Mouse (Mus musculus) neural tube, embryonic 14.5 days (tissue): ENCODE measurements around the gene Tssk6. TPM values are rescaled to one million over a fixed set of nuclear protein-coding genes. Genes with fewer than 3 reads are reported as not detected.

Source experiments
- ATAC-seq: fragments of 200-750 bp; cut with Nextera tagmentation; 2 replicates; pipeline ENCODE4 v1.8.0; 2017; ENCODE audit warnings: low read depth, mild to moderate bottlenecking, moderate TSS enrichment, moderate library complexity
- H3K27ac ChIP-seq: fragments of 300-500 bp; sonication (generic); 2 replicates; pipeline ENCODE4 v1.5.1; 2014; ENCODE audit warnings: low read depth, mild to moderate bottlenecking, control low read depth, low read length, moderate library complexity, mixed read lengths
- H3K27me3 ChIP-seq: fragments of 300-500 bp; sonication (generic); 2 replicates; pipeline ENCODE4 v1.6.1; 2014; ENCODE audit warnings: low read length; ENCODE audit not compliant: control insufficient read depth, insufficient read depth
- H3K36me3 ChIP-seq: fragments of 300-500 bp; sonication (generic); 2 replicates; pipeline ENCODE4 v1.6.1; 2014; ENCODE audit warnings: low read length, mixed read lengths; ENCODE audit not compliant: control insufficient read depth, insufficient read depth
- H3K4me1 ChIP-seq: fragments of 300-500 bp; sonication (generic); 2 replicates; pipeline ENCODE4 v1.6.1; 2014; ENCODE audit warnings: low read length; ENCODE audit not compliant: control insufficient read depth, insufficient read depth
- H3K4me2 ChIP-seq: fragments of 300-500 bp; sonication (generic); 2 replicates; pipeline ENCODE4 v1.6.1; 2014; ENCODE audit warnings: mild to moderate bottlenecking, low read depth, low read length, control low read depth
- H3K4me3 ChIP-seq: fragments of 300-500 bp; sonication (generic); 2 replicates; pipeline ENCODE4 v1.5.1; 2014; ENCODE audit warnings: low read depth, low read length, control low read depth, mixed read lengths
- H3K9ac ChIP-seq: fragments of 300-500 bp; sonication (generic); replicated peaks from 2 replicates; pipeline ENCODE4 v1.6.1; 2014; ENCODE audit warnings: low read depth, mild to moderate bottlenecking, control low read depth, low read length, mixed read lengths
- H3K9me3 ChIP-seq: fragments of 300-500 bp; sonication (generic); 2 replicates; pipeline ENCODE4 v1.6.1; 2016; ENCODE audit warnings: low read length; ENCODE audit not compliant: control insufficient read depth
- WGBS: fragments of 180-500 bp; shearing (Covaris S2); extraction: QIAGEN DNeasy Blood & Tissue Kit; methylation state at CpG from one replicate; pipeline ENCODE4 v1.1.7; 2014; 5-methylcytosine and 5-hydroxymethylcytosine counted together
- polyA plus RNA-seq: library from polyadenylated mRNA; unstranded; fragments of >200 nt; fragmentation: Nextera tagmentation; extraction: Ambion mirVana; gene quantifications from 2 replicates; pipeline ENCODE4 v1.2.1, GENCODE M21; 2014

Tssk6 gene
- 4.1 and 4.3 TPM in 2 replicates for polyA plus RNA-seq

GRCm38 (mm10) chr8:69902163-69903062 is at the start of gene Tssk6, which contains the start of the genes Ndufa13 and Yjefn3:
Gene Tssk6 (plus strand): TSS chr8:69902184.
Gene Ndufa13 (minus strand): TSS chr8:69902558.
Gene Yjefn3 (minus strand): TSS chr8:69902712.
- peaks cover 17% of the 10 kb centered on the region for H3K4me1 ChIP-seq
- peak within 1 kb of the TSS; percentile 77 for H3K4me3 ChIP-seq
- peak within 1 kb of the TSS; percentile 79 for H3K9ac ChIP-seq
- H3K36me3 ChIP-seq = no peaks in the 10 kb centered on the region
- no peaks in the 10 kb centered on the region for H3K27me3 ChIP-seq
- peak within 1 kb of the TSS; percentile 88 for H3K27ac ChIP-seq
- WGBS = 5% methylated on average over 88 of the region's 89 CpGs
- peak within 1 kb of the TSS; percentile 99 for H3K4me2 ChIP-seq
- peak; percentile 55 for ATAC-seq
- no peaks in the 10 kb centered on the region for H3K9me3 ChIP-seq

- no peak for ATAC-seq
- Histone ChIP-seq H3K4me2 (no peak overlapping the region), H3K9ac (no peak overlapping the region), H3K4me3 (no peak overlapping the region), H3K27me3 (no peaks in the 10 kb centered on the region), H3K27ac (no peak overlapping the region), H3K4me1 (no peaks in the 10 kb centered on the region), H3K9me3 (no peaks in the 10 kb centered on the region), H3K36me3 (no peaks in the 10 kb centered on the region; the same call in 1 of the 2 replicates)
- WGBS = 93% methylated on average over 10 of the region's 10 CpGs
Observed at GRCm38 (mm10) chr8:69853869-69854268, 48.1 kb upstream of the Tssk6 start.

- no peak for ATAC-seq
- Histone ChIP-seq H3K9ac (no peak overlapping the region), H3K9me3 (no peaks in the 10 kb centered on the region), H3K27me3 (no peaks in the 10 kb centered on the region), H3K4me3 (no peak overlapping the region), H3K4me2 (no peak overlapping the region), H3K36me3 (peaks cover 11% of the 10 kb centered on the region), H3K4me1 (no peaks in the 10 kb centered on the region), H3K27ac (no peak overlapping the region)
- 59% methylated on average over 4 of the region's 4 CpGs for WGBS
Observed at GRCm38 (mm10) chr8:69860807-69861206, 41.2 kb upstream of the Tssk6 start.

- Histone ChIP-seq H3K4me2 (no peak overlapping the region), H3K27me3 (no peaks in the 10 kb centered on the region), H3K4me1 (no peaks in the 10 kb centered on the region), H3K36me3 (peaks cover 11% of the 10 kb centered on the region), H3K27ac (no peak overlapping the region), H3K9me3 (no peaks in the 10 kb centered on the region), H3K4me3 (no peak overlapping the region), H3K9ac (no peak overlapping the region)
- ATAC-seq = no peak
- 65% methylated on average over 2 of the region's 2 CpGs for WGBS
Observed at GRCm38 (mm10) chr8:69861251-69861650, 40.7 kb upstream of the Tssk6 start.

GRCm38 (mm10) chr8:69863387-69864020 is 38.5 kb upstream of the Tssk6 start:
- Histone ChIP-seq H3K9me3 (no peaks in the 10 kb centered on the region), H3K4me2 (no peak overlapping the region), H3K27ac (no peak overlapping the region), H3K4me1 (no peaks in the 10 kb centered on the region), H3K36me3 (peaks cover 11% of the 10 kb centered on the region), H3K9ac (no peak overlapping the region), H3K4me3 (no peak overlapping the region), H3K27me3 (no peaks in the 10 kb centered on the region)
- WGBS = 91% methylated on average over 5 of the region's 5 CpGs
- no peak for ATAC-seq

- no peak overlapping the region for H3K27ac ChIP-seq
- no peak for ATAC-seq
- WGBS = 83% methylated on average over 5 of the region's 5 CpGs
- H3K27me3 ChIP-seq = no peaks in the 10 kb centered on the region
- H3K9me3 ChIP-seq = no peaks in the 10 kb centered on the region
- H3K36me3 ChIP-seq = peaks cover 9% of the 10 kb centered on the region
- no peak overlapping the region for H3K4me2 ChIP-seq
- no peak overlapping the region for H3K4me3 ChIP-seq
- H3K4me1 ChIP-seq = no peaks in the 10 kb centered on the region
- no peak overlapping the region for H3K9ac ChIP-seq
Observed at GRCm38 (mm10) chr8:69864180-69864579, 37.8 kb upstream of the Tssk6 start.

- Histone ChIP-seq H3K27ac (no peak overlapping the region), H3K36me3 (peaks cover 11% of the 10 kb centered on the region), H3K4me2 (no peak overlapping the region), H3K9ac (no peak overlapping the region), H3K9me3 (no peaks in the 10 kb centered on the region), H3K4me1 (no peaks in the 10 kb centered on the region), H3K27me3 (no peaks in the 10 kb centered on the region), H3K4me3 (no peak overlapping the region)
- ATAC-seq = no peak
- WGBS = 82% methylated on average over 5 of the region's 5 CpGs
Observed at GRCm38 (mm10) chr8:69867696-69868326, 34.2 kb upstream of the Tssk6 start.

GRCm38 (mm10) chr8:69870003-69870765 is 31.8 kb upstream of the Tssk6 start:
- ATAC-seq = no peak
- H3K9me3 ChIP-seq = no peaks in the 10 kb centered on the region
- H3K4me3 ChIP-seq = no peak overlapping the region
- no peaks in the 10 kb centered on the region for H3K4me1 ChIP-seq
- H3K36me3 ChIP-seq = peaks cover 8% of the 10 kb centered on the region; the same call in 1 of the 2 replicates
- H3K4me2 ChIP-seq = no peak overlapping the region
- no peak overlapping the region for H3K27ac ChIP-seq
- no peaks in the 10 kb centered on the region for H3K27me3 ChIP-seq
- WGBS = 83% methylated on average over 11 of the region's 11 CpGs
- no peak overlapping the region for H3K9ac ChIP-seq
